Mouse (Mus musculus) heart, adult 2 months (tissue): ENCODE measurements around the gene Arsg.

Source experiments
- CTCF ChIP-seq: fragments of 200-600 bp; IDR thresholded peaks from 2 replicates; pipeline ENCODE4 v1.8.1; 2022; ENCODE audit warnings: antibody characterized with exemption, mild to moderate bottlenecking, moderate library complexity
- EP300 ChIP-seq: fragments of 200-500 bp; IDR thresholded peaks from 2 replicates; pipeline ENCODE4 v1.6.1; 2011; ENCODE audit warnings: low read depth, low read length, control low read depth; ENCODE audit not compliant: insufficient read depth
- POLR2A ChIP-seq: fragments of 200-500 bp; IDR thresholded peaks from 2 replicates; pipeline ENCODE4 v1.6.1; 2011; ENCODE audit warnings: mild to moderate bottlenecking, low read depth, low read length, control low read depth; ENCODE audit not compliant: insufficient read depth

DNA sequence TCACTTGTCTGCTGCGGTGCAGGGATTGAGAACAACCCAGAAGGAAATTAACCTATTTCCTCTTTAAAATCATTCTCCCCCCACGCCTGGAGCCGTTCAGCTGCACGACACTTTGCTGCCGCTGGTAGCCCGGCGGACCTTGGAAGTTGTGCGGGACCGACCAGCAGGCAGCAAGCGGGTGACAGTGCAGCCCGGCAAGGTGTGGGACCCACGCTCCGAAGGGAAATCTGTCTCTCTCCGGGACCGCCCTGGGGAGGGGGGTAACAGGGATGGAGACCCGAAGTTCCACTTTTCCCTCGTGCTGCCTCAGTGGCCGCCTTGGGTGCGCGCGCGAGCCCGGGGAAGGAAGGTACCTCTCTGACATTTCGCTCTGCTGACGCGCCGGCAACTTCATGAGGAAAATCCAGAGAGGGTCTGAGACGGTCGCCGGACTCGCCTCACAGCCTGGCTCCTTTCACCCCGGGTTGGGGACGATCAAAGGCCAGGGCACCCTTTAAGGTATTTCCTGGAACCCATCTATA, 943 bp upstream of the Arsg start:
- TF ChIP-seq CTCF (peak; percentile 11), POLR2A (no peak), EP300 (no peak)
